ENCODE assay signal across 11 mouse cellular contexts in the genomic region with DNA sequence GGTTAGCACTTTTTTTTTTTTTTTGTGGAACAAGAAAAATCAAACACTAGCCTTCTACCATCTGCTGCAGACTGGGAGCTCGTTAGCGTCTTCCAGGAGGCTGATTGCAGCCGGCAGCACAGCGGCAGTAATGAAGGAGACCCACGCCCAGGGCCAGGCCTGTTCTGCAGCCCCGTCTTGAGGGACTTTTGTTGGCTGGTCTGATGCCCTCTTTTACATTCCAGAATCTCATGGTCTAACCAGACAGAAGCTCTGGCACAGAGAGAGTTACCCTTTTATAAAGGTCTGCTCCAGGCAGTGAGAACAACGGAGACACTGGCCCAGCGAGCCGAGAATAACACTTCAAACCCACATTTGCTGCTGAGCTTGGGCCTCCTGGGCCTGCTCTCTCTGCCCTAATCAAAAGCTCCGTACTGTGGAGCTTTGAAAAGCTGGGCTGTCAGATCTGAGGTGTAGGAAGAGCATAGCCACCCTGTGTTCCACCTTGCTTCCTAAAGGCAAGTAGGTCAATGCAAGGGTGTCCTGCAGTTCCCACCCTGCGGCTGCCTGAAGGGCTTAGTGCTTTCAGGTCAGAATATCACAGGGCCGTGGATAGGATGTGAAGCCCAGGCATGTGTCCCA.
DNase-seq lines count a peak whose midpoint lies in the region; ATAC-seq and TF ChIP-seq lines count a peak whose summit lies in the region.
"Had no signal": no experiment of that assay in that cellular context is flagged by ENCODE, and none has a peak within 500 bp of the region (broad histone marks: within the 10 kb centered on the region; RNA-seq: fewer than 3 reads in every experiment).

No protein-coding gene starts in this region.

- H3K27me3 ChIP-seq in forebrain, embryonic 13.5 days: no peaks in the 10 kb centered on the region
- H3K27me3 ChIP-seq in limb, embryonic 13.5 days: no peaks in the 10 kb centered on the region

- H3K4me2 ChIP-seq in forebrain, embryonic 13.5 days: 0 out of 2 replicates have a peak overlapping the region, but pooled peaks have one; percentile 3
- no peak overlapping the region for H3K4me2 ChIP-seq in limb, embryonic 13.5 days (replicated peaks)

- H3K27ac ChIP-seq in layer of hippocampus, adult 2 months: peak overlapping the region; percentile 89
- H3K27ac ChIP-seq in forebrain, embryonic 13.5 days: peak overlapping the region; percentile 96
- H3K27ac ChIP-seq in limb, embryonic 13.5 days: peak overlapping the region; percentile 34; the same call in 1 of the 2 replicates
- H3K27ac ChIP-seq: macrophage had no signal

- H3K4me3 ChIP-seq in layer of hippocampus, adult 2 months: no peak overlapping the region
- no peak overlapping the region for H3K4me3 ChIP-seq in forebrain, embryonic 13.5 days
- H3K4me3 ChIP-seq in limb, embryonic 13.5 days: no peak overlapping the region
- H3K4me3 ChIP-seq: gastrocnemius, adult 2 months had no signal

- DNase-seq in layer of hippocampus, adult 2 months (ENCODE audit: low spot score in 2 of 2): no peak
- no peak for DNase-seq in layer of hippocampus, adult 9-11 months
- DNase-seq in right cerebral cortex, postnatal 14 days: peak; percentile 38
- DNase-seq in urinary bladder, adult 2 months (ENCODE audit: low spot score): no peak
- DNase-seq in urinary bladder, postnatal 14 days (ENCODE audit: low spot score): no peak
- DNase-seq: gastrocnemius, adult 2 months; kidney, postnatal 4 days had no signal

- H3K9me3 ChIP-seq in forebrain, embryonic 13.5 days (replicated peaks): no peaks in the 10 kb centered on the region
- no peaks in the 10 kb centered on the region for H3K9me3 ChIP-seq in limb, embryonic 13.5 days

- no peaks in the 10 kb centered on the region for H3K36me3 ChIP-seq in forebrain, embryonic 13.5 days (ENCODE audit: poor library complexity, severe bottlenecking)
- no peaks in the 10 kb centered on the region for H3K36me3 ChIP-seq in limb, embryonic 13.5 days

- TF ChIP-seq CTCF in layer of hippocampus, adult 2 months (conservative IDR thresholded peaks at IDR 0.05): no peak

- H3K4me1 ChIP-seq in forebrain, embryonic 13.5 days: peaks cover 47% of the 10 kb centered on the region
- H3K4me1 ChIP-seq in limb, embryonic 13.5 days: peaks cover 16% of the 10 kb centered on the region

- peak overlapping the region; percentile 43 for H3K9ac ChIP-seq in forebrain, embryonic 13.5 days
- no peak overlapping the region for H3K9ac ChIP-seq in limb, embryonic 13.5 days

- peak; percentile 31 for ATAC-seq in forebrain, embryonic 13.5 days
- ATAC-seq in limb, embryonic 13.5 days (ENCODE audit: low FRiP score, low read depth): no peak
- no peak for ATAC-seq in megakaryocyte-erythroid progenitor cell, adult 5-6 weeks (replicated peaks; ENCODE audit: low FRiP score, low TSS enrichment, poor library complexity, severe bottlenecking)

- WGBS in forebrain, embryonic 13.5 days: 20% methylated on average over 12 of the region's 12 CpGs
- 31% methylated on average over 12 of the region's 12 CpGs for WGBS in limb, embryonic 13.5 days

Comparison
In these comparisons a context has a peak if more than half of its experiments do, and no peak if none do; other contexts are left out.
1. H3K27ac ChIP-seq: peak in every context shown above with its lines; median percentile 96 in forebrain, embryonic 13.5 days; 89 in layer of hippocampus, adult 2 months; 34 in limb, embryonic 13.5 days.